Mouse (Mus musculus) midbrain, postnatal 0 days (tissue): ENCODE measurements around the gene Fhl2. TPM values are rescaled to one million over a fixed set of nuclear protein-coding genes. Genes with fewer than 3 reads are reported as not detected.

Experiments
- ATAC-seq: fragments of 200-750 bp; cut with Nextera tagmentation; 2 replicates; pipeline ENCODE4 v1.8.0; 2017; ENCODE audit warnings: moderate number of reproducible peaks, mild to moderate bottlenecking, moderate TSS enrichment, moderate library complexity; ENCODE audit not compliant: low FRiP score
- DNase-seq: peaks from one replicate; pipeline ENCODE4 v3.0.0-alpha.2; 2015; ENCODE audit warnings: low spot score
- H3K27ac ChIP-seq: fragments of 300-500 bp; sonication (generic); 2 replicates; pipeline ENCODE4 v1.5.1; 2014; ENCODE audit warnings: low read depth, mild to moderate bottlenecking, low read length, mixed read lengths
- H3K27me3 ChIP-seq: fragments of 300-500 bp; sonication (generic); 2 replicates; pipeline ENCODE4 v1.6.1; 2014; ENCODE audit warnings: low read length, control low read depth, mixed read lengths; ENCODE audit not compliant: insufficient read depth
- H3K36me3 ChIP-seq: fragments of 300-500 bp; sonication (generic); 2 replicates; pipeline ENCODE4 v1.6.1; 2014; ENCODE audit warnings: low read length, control low read depth, mixed read lengths; ENCODE audit not compliant: insufficient read depth
- H3K4me1 ChIP-seq: fragments of 300-500 bp; sonication (generic); 2 replicates; pipeline ENCODE4 v1.6.1; 2014; ENCODE audit warnings: mild to moderate bottlenecking, control low read depth, antibody characterized with exemption, low read length, mixed read lengths; ENCODE audit not compliant: insufficient read depth
- H3K4me2 ChIP-seq: fragments of 300-500 bp; sonication (generic); 2 replicates; pipeline ENCODE4 v1.6.1; 2014; ENCODE audit warnings: low read depth, mild to moderate bottlenecking, low read length, mixed read lengths; ENCODE audit not compliant: poor library complexity, severe bottlenecking
- H3K4me3 ChIP-seq: fragments of 300-500 bp; sonication (generic); 2 replicates; pipeline ENCODE4 v1.5.1; 2014; ENCODE audit warnings: low read depth, mild to moderate bottlenecking, low read length, moderate library complexity
- H3K9ac ChIP-seq: fragments of 300-500 bp; sonication (generic); replicated peaks from 2 replicates; pipeline ENCODE4 v1.6.1; 2014; ENCODE audit warnings: mild to moderate bottlenecking, low read length, moderate library complexity, mixed read lengths; ENCODE audit not compliant: poor library complexity, severe bottlenecking
- H3K9me3 ChIP-seq: fragments of 300-500 bp; sonication (generic); 2 replicates; pipeline ENCODE4 v1.6.1; 2016; ENCODE audit warnings: low read length, control low read depth
- CTCF ChIP-seq: IDR thresholded peaks from 2 replicates; pipeline ENCODE4 v1.5.1; 2016; ENCODE audit warnings: antibody characterized with exemption, mild to moderate bottlenecking
- WGBS: fragments of 180-500 bp; shearing (Covaris S2); extraction: QIAGEN DNeasy Blood & Tissue Kit; methylation state at CpG from one replicate; pipeline ENCODE4 v1.1.7; 2014; 5-methylcytosine and 5-hydroxymethylcytosine counted together
- polyA plus RNA-seq: library from polyadenylated mRNA; unstranded; fragments of >200 nt; fragmentation: Nextera tagmentation; extraction: Ambion mirVana; gene quantifications from 2 replicates; pipeline ENCODE4 v1.2.1, GENCODE M21; 2015
- total RNA-seq: library from RNA; depleted of rRNA; stranded (reverse); fragments of >200 nt; gene quantifications from 2 replicates; pipeline ENCODE4 v1.2.3, GENCODE M21; 2014; rRNA removed

Gene Fhl2
- 29.4 and 30.4 TPM in 2 replicates for total RNA-seq
- 26.4 and 29.5 TPM in 2 replicates for polyA plus RNA-seq

GRCm38 (mm10) chr1:43196661-43197241, at the start of gene Fhl2:
TSS of gene Fhl2 (minus strand) at chr1:43196984.
- Histone ChIP-seq H3K4me1 (no peaks in the 10 kb centered on the region), H3K36me3 (no peaks in the 10 kb centered on the region), H3K9ac (no peak within 1 kb of the TSS), H3K27me3 (no peaks in the 10 kb centered on the region), H3K27ac (no peak within 1 kb of the TSS), H3K4me3 (no peak within 1 kb of the TSS), H3K4me2 (no peak within 1 kb of the TSS), H3K9me3 (no peaks in the 10 kb centered on the region)
- DNase-seq: no peak
- 82% methylated on average over 5 of the region's 5 CpGs for WGBS
- TF ChIP-seq CTCF: no peak
- ATAC-seq: no peak

DNA sequence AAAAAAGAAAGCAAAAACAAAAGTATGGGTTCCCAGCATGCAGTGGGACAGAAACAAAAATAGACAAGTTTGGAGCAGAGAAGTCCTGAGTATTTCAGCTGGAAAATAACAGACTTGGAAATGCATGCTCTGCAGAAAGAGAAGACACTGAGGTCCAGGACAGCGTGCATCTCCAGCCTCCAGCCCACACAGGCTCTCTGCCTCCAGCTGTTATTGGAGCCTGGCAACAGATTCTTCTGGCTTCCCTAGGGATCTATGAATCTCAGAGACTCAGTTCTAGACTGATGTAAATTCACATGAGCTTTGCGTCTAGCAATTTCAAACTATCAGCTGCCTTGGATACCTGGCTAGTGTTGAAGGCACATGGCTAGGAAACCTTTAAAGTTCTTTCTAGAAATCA, 48.2 kb upstream of the Fhl2 start:
- H3K9me3 ChIP-seq: no peaks in the 10 kb centered on the region
- 78% methylated on average over 2 of the region's 2 CpGs for WGBS
- H3K27me3 ChIP-seq: no peaks in the 10 kb centered on the region
- TF ChIP-seq CTCF: no peak
- DNase-seq (no peak), ATAC-seq (no peak)
- no peak overlapping the region for H3K9ac ChIP-seq
- H3K4me3 ChIP-seq: no peak overlapping the region
- no peaks in the 10 kb centered on the region for H3K4me1 ChIP-seq
- no peak overlapping the region for H3K27ac ChIP-seq
- H3K36me3 ChIP-seq: no peaks in the 10 kb centered on the region
- no peak overlapping the region for H3K4me2 ChIP-seq

- H3K36me3 ChIP-seq: no peaks in the 10 kb centered on the region
- H3K4me1 ChIP-seq: no peaks in the 10 kb centered on the region
- no peak for TF ChIP-seq CTCF
- H3K9me3 ChIP-seq: no peaks in the 10 kb centered on the region
- DNase-seq (no peak), ATAC-seq (no peak)
- H3K4me3 ChIP-seq: no peak overlapping the region
- 87% methylated on average over 2 of the region's 2 CpGs for WGBS
- no peak overlapping the region for H3K9ac ChIP-seq
- H3K4me2 ChIP-seq: no peak overlapping the region
- H3K27ac ChIP-seq: no peak overlapping the region
- H3K27me3 ChIP-seq: no peaks in the 10 kb centered on the region
Measured at GRCm38 (mm10) chr1:43241208-43241607, 44.4 kb upstream of the Fhl2 start.

GRCm38 (mm10) chr1:43239796-43240313, 43.1 kb upstream of the Fhl2 start:
- Histone ChIP-seq H3K9ac (no peak overlapping the region), H3K27ac (no peak overlapping the region), H3K4me3 (no peak overlapping the region), H3K36me3 (no peaks in the 10 kb centered on the region), H3K4me2 (no peak overlapping the region), H3K9me3 (no peaks in the 10 kb centered on the region), H3K4me1 (no peaks in the 10 kb centered on the region), H3K27me3 (no peaks in the 10 kb centered on the region)
- DNase-seq (no peak), ATAC-seq (no peak)
- TF ChIP-seq CTCF: no peak
- 92% methylated on average over 2 of the region's 2 CpGs for WGBS

- 89% methylated on average over 2 of the region's 2 CpGs for WGBS
- Histone ChIP-seq H3K36me3 (no peaks in the 10 kb centered on the region), H3K4me3 (no peak overlapping the region), H3K27me3 (no peaks in the 10 kb centered on the region), H3K4me2 (no peak overlapping the region), H3K9ac (no peak overlapping the region), H3K9me3 (no peaks in the 10 kb centered on the region), H3K4me1 (no peaks in the 10 kb centered on the region), H3K27ac (no peak overlapping the region)
- no peak for DNase-seq
- no peak for TF ChIP-seq CTCF
- no peak for ATAC-seq
Measured at GRCm38 (mm10) chr1:43238471-43238870, 41.7 kb upstream of the Fhl2 start.

DNA sequence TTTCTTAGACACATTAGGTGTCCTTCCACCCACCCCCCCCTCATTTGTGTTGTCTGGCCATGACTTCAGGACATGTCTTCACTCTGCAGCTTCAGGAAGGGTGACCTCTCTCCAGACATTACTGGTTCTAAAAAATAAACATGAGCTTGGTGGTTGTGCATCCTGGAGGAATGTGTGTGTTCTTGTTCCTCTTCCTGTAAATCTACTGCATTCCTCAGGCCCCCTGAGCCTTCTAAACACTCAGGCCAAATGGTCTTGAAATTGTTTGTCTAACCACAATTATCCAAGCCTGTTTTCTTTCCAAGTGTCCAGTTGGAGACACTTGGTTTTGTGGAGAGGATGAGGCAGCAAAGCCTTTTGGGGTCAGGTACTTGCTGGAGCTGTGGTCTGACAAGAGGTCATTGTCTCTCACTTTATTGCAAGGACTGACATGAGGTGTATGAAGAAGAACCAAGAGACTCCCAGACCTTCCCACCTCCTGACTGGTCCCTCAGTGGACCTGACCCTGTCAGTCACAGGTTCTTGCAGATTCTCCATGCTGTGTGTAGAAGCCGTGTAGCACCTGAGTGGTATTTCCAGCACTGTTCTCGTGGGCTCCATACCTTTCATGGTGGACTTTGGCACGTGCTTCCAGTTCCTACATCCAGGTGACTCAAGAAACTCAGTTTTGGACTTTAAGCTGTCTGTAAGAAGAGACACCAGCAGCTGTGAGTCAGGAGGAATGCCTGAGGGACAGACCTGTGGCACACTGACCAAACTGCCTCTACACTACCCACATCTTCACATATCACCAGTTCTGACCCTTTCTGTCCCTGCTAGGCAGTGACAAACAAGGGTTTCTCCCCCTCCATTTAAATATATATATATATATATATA, 40.8 kb upstream of the Fhl2 start:
- Histone ChIP-seq H3K4me3 (no peak overlapping the region), H3K36me3 (no peaks in the 10 kb centered on the region), H3K27me3 (no peaks in the 10 kb centered on the region), H3K27ac (no peak overlapping the region), H3K4me1 (no peaks in the 10 kb centered on the region), H3K9ac (no peak overlapping the region), H3K9me3 (no peaks in the 10 kb centered on the region), H3K4me2 (no peak overlapping the region)
- ATAC-seq (no peak), DNase-seq (no peak)
- no peak for TF ChIP-seq CTCF
- WGBS: 84% methylated on average over 3 of the region's 3 CpGs
